Mouse (Mus musculus) ES-E14 (cell line): ENCODE data around the gene Galnt17. TPM values are rescaled to one million over a fixed set of nuclear protein-coding genes. Genes with fewer than 3 reads are reported as not detected.

Experiments used
- DNase-seq: peaks from one replicate; pipeline ENCODE4 v3.0.0-alpha.2; 2013; ENCODE audit warnings: low read depth, low spot score
- H3K27ac ChIP-seq: 2 replicates; pipeline ENCODE4 v1.5.1; 2012; ENCODE audit warnings: low read depth, mild to moderate bottlenecking, low read length, moderate library complexity, mixed read lengths; ENCODE audit not compliant: poor library complexity, insufficient read depth, severe bottlenecking
- H3K36me3 ChIP-seq: 2 replicates; pipeline ENCODE4 v1.6.1; 2012; ENCODE audit warnings: mild to moderate bottlenecking, low read length, moderate library complexity, mixed read lengths; ENCODE audit not compliant: control insufficient read depth, poor library complexity, insufficient read depth, severe bottlenecking
- H3K4me1 ChIP-seq, 2 experiments: fragments of 150-350 bp in 1 of 2; sonication (generic) in 1 of 2; 2 replicates each; pipeline ENCODE4 v1.6.1; 2012; ENCODE audit warnings: low read length in 2 of 2, mild to moderate bottlenecking in 1 of 2, mixed read lengths in 1 of 2; ENCODE audit not compliant: control insufficient read depth in 2 of 2, insufficient read depth in 2 of 2, poor library complexity in 1 of 2
- H3K4me3 ChIP-seq, 2 experiments: fragments of 150-350 bp in 1 of 2; sonication (generic) in 1 of 2; 2 replicates each; pipeline ENCODE4 v1.5.1; 2012; ENCODE audit warnings: low read length in 2 of 2, low read depth in 1 of 2, mild to moderate bottlenecking in 1 of 2, mixed read lengths in 1 of 2; ENCODE audit not compliant: insufficient read depth in 1 of 2, poor library complexity in 1 of 2, severe bottlenecking in 1 of 2
- H3K9ac ChIP-seq: 2 replicates; pipeline ENCODE4 v1.6.1; 2012; ENCODE audit warnings: low read depth, mild to moderate bottlenecking, low read length, mixed read lengths; ENCODE audit not compliant: poor library complexity, insufficient read depth, severe bottlenecking
- H3K9me3 ChIP-seq: fragments of 150-350 bp; sonication (generic); 2 replicates; pipeline ENCODE4 v1.6.1; 2012; ENCODE audit warnings: low read depth, mild to moderate bottlenecking, low read length; ENCODE audit not compliant: control insufficient read depth, insufficient read depth
- CHD2 ChIP-seq: IDR thresholded peaks from 2 replicates; pipeline ENCODE4 v1.6.1; 2014; ENCODE audit warnings: mild to moderate bottlenecking, low read depth, low read length, inconsistent platforms
- HCFC1 ChIP-seq: IDR thresholded peaks from 2 replicates; pipeline ENCODE4 v1.6.1; 2012; ENCODE audit warnings: low read length, inconsistent platforms, borderline replicate concordance; ENCODE audit not compliant: insufficient read depth
- MAFK ChIP-seq: IDR thresholded peaks from 2 replicates; pipeline ENCODE4 v1.6.1; 2014; ENCODE audit warnings: mild to moderate bottlenecking, low read depth, low read length, inconsistent platforms; ENCODE audit not compliant: insufficient read depth
- ZC3H11A ChIP-seq: IDR thresholded peaks from 2 replicates; pipeline ENCODE4 v1.6.1; 2012; ENCODE audit warnings: low read depth, mild to moderate bottlenecking, inconsistent platforms, low read length, borderline replicate concordance
- ZNF384 ChIP-seq: IDR thresholded peaks from 2 replicates; pipeline ENCODE4 v1.6.1; 2012; ENCODE audit warnings: low read depth, low read length, inconsistent platforms
- in situ Hi-C, 2 experiments: fragments of 600-800 bp; cut with MboI; formaldehyde crosslinking; loops; one replicate each; pipeline ENCODE4 v1.15.1; 2025; ENCODE audit warnings: low sequenced_read_pairs in 2 of 2, inconsistent platforms in 1 of 2; ENCODE audit not compliant: unreplicated experiment in 2 of 2
- total RNA-seq: library from RNA; depleted of rRNA; stranded (reverse); fragments of 300-350 nt; gene quantifications from 2 replicates; pipeline ENCODE4 v1.2.3, GENCODE M21; 2012

Galnt17 gene
- total RNA-seq, 1 experiment = 2.2 TPM

GRCm38 (mm10) chr5:130919969-130920368, 388.3 kb downstream of the Galnt17 start:
- DNase-seq = peak; percentile 38
- Histone ChIP-seq H3K36me3 (no peaks in the 10 kb centered on the region), H3K9ac (no peak overlapping the region), H3K27ac (no peak overlapping the region), H3K9me3 (no peaks in the 10 kb centered on the region), H3K4me1 (peaks cover 0 to 4% of the 10 kb centered on the region in 2 experiments; a peak in 2 of 4 replicates), H3K4me3 (no peak overlapping the region)
- TF ChIP-seq ZNF384 = no peak
- no peak for TF ChIP-seq CHD2
- 0 out of 2 replicates have a peak, but pooled peaks have one; percentile 5 for TF ChIP-seq ZC3H11A
- TF ChIP-seq HCFC1 = no peak
- TF ChIP-seq MAFK = no peak
- in situ Hi-C loops = no loop called here

- DNase-seq = no peak
- Histone ChIP-seq H3K36me3 (no peaks in the 10 kb centered on the region), H3K4me3 (no peak overlapping the region), H3K9ac (no peak overlapping the region), H3K9me3 (no peaks in the 10 kb centered on the region), H3K4me1 (no peaks in the 10 kb centered on the region), H3K27ac (no peak overlapping the region)
- no peak for TF ChIP-seq ZNF384
- TF ChIP-seq CHD2 = no peak
- no peak for TF ChIP-seq HCFC1
- no peak for TF ChIP-seq MAFK
- no peak for TF ChIP-seq ZC3H11A
- in situ Hi-C loops = no loop called here
Observed at GRCm38 (mm10) chr5:130914606-130915005, 393.7 kb downstream of the Galnt17 start.

GRCm38 (mm10) chr5:130911551-130911950, 396.7 kb downstream of the Galnt17 start:
- in situ Hi-C loops = no loop called here
- no peaks in the 10 kb centered on the region for H3K9me3 ChIP-seq
- DNase-seq = no peak
- H3K36me3 ChIP-seq = no peaks in the 10 kb centered on the region
- H3K27ac ChIP-seq = no peak overlapping the region
- no peaks in the 10 kb centered on the region for H3K4me1 ChIP-seq
- no peak for TF ChIP-seq ZNF384
- no peak for TF ChIP-seq ZC3H11A
- TF ChIP-seq MAFK = no peak
- TF ChIP-seq CHD2 = no peak
- no peak for TF ChIP-seq HCFC1
- H3K4me3 ChIP-seq = no peak overlapping the region
- H3K9ac ChIP-seq = no peak overlapping the region

GRCm38 (mm10) chr5:130901736-130902135, 406.6 kb downstream of the Galnt17 start:
- no peak for DNase-seq
- Histone ChIP-seq H3K36me3 (no peaks in the 10 kb centered on the region), H3K9me3 (no peaks in the 10 kb centered on the region), H3K27ac (no peak overlapping the region), H3K4me3 (no peak overlapping the region), H3K9ac (no peak overlapping the region), H3K4me1 (peaks cover 0 to 3% of the 10 kb centered on the region in 2 experiments; a peak in 1 of 4 replicates)
- in situ Hi-C loops = no loop called here
- TF ChIP-seq CHD2 (no peak), ZC3H11A (no peak), MAFK (no peak), ZNF384 (no peak), HCFC1 (no peak)

- in situ Hi-C loops = no loop called here
- TF ChIP-seq ZNF384 (no peak), ZC3H11A (no peak), CHD2 (no peak), HCFC1 (no peak), MAFK (no peak)
- Histone ChIP-seq H3K9ac (no peak overlapping the region), H3K9me3 (no peaks in the 10 kb centered on the region), H3K4me3 (no peak overlapping the region), H3K36me3 (no peaks in the 10 kb centered on the region), H3K4me1 (peaks cover 0 to 3% of the 10 kb centered on the region in 2 experiments; a peak in 1 of 4 replicates), H3K27ac (no peak overlapping the region)
- peak; percentile 25 for DNase-seq
Observed at GRCm38 (mm10) chr5:130895991-130896390, 412.3 kb downstream of the Galnt17 start.
